Mouse (Mus musculus): ENCODE results near the gene 1700017D01Rik. TPM values are rescaled to one million over a fixed set of nuclear protein-coding genes. Genes with fewer than 3 reads are reported as not detected.

Gene 1700017D01Rik
- total RNA-seq, 4 experiments from 2014 or later, result not detected

- no peak for DNase-seq (ENCODE audit: low spot score)
These were observed 82.7 kb downstream of the 1700017D01Rik start for GRCm38 (mm10) chr19:11048009-11048408.

Other genes with a start within 250 kb of the 1700017D01Rik start
- gene Tmem109, start 248.9 kb downstream of the 1700017D01Rik start, total RNA-seq (2022), result 100 to 1,000 TPM; 103 to 117 (median 104) TPM
- gene Prpf19, start 235.6 kb downstream of the 1700017D01Rik start, total RNA-seq (2022), result 100 to 1,000 TPM; 259 to 280 (median 264) TPM
- gene Zp1, start 210.2 kb downstream of the 1700017D01Rik start, total RNA-seq (2022), result not detected
- gene Ptgdr2, start 193.7 kb downstream of the 1700017D01Rik start, total RNA-seq (2022), result under 1 TPM in 1 of 4 experiments, not detected in 3; 0.19 TPM
- 1 to 10 TPM; 5.6 to 7.3 (median 6.4) TPM for gene Ccdc86, start 181.6 kb downstream of the 1700017D01Rik start, total RNA-seq (2022)
- not detected for gene Ms4a10, start 156.2 kb downstream of the 1700017D01Rik start, total RNA-seq (2022)
- gene Ms4a15, start 137.6 kb downstream of the 1700017D01Rik start, total RNA-seq (2022), result not detected
- gene Ms4a18, start 112.8 kb downstream of the 1700017D01Rik start, total RNA-seq (2022), result not detected
- 1 to 10 TPM in 3 of 4 experiments, under 1 TPM in 1; 0.82 to 4.2 (median 1.4) TPM for gene Ms4a8a, start 49.8 kb downstream of the 1700017D01Rik start, total RNA-seq (2022)
- gene 1700025F22Rik, start 34.4 kb upstream of the 1700017D01Rik start, total RNA-seq (2022), result not detected
- not detected for gene Ms4a13, start 65.9 kb upstream of the 1700017D01Rik start, total RNA-seq (2022)
- not detected for gene Ms4a12, start 101.6 kb upstream of the 1700017D01Rik start, total RNA-seq (2022)
- gene Ms4a1, start 135.4 kb upstream of the 1700017D01Rik start, total RNA-seq (2022), result under 1 TPM; 0.33 to 0.78 (median 0.34) TPM
- gene Ms4a5, start 153.0 kb upstream of the 1700017D01Rik start, total RNA-seq (2022), result not detected
- under 1 TPM in 3 of 4 experiments, not detected in 1; 0.12 to 0.20 (median 0.13) TPM for gene Ms4a14, start 183.6 kb upstream of the 1700017D01Rik start, total RNA-seq (2022)
- 1 to 10 TPM in 2 of 4 experiments, under 1 TPM in 2; 0.59 to 1.9 (median 1.2) TPM for gene Ms4a7, start 205.3 kb upstream of the 1700017D01Rik start, total RNA-seq (2022)
- 1 to 10 TPM; 1.5 to 5.5 (median 2.8) TPM for gene Ms4a4a, start 244.6 kb upstream of the 1700017D01Rik start, total RNA-seq (2022)